Mouse (Mus musculus): ENCODE measurements around the gene Pabpc4. TPM values are rescaled to one million over a fixed set of nuclear protein-coding genes. Genes with fewer than 3 reads are reported as not detected.

Gene Pabpc4
- total and polyA plus RNA-seq, 3 experiments, result 206 to 444 (median 318) TPM

DNA sequence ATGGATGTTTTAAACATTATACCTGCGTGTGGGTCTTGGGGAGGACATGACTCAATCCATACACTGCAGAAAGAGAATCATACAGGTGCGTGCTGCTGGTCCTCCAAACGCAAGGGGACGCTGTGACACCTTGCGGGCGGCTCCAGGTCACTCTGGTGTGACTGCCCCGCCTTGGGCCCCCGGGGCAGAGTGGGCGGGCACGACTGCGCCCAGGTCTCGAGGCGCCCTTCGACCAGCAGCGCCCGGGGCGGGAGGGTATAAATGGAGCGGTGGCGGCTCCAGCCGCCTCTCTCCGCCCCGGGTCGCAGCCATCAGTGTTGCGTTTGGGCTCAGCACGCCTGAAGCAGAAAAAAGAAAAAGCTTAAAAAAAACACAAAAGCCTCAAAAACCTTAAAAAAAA is 20.3 kb downstream of the Pabpc4 start:
- H3K27me3 ChIP-seq (replicated peaks), result no peaks in the 10 kb centered on the region
- DNase-seq (ENCODE audit: extremely low read depth), result peak; percentile 93
- H3K79me2 ChIP-seq (replicated peaks; ENCODE audit: control insufficient read depth, extremely low read depth, insufficient read depth, poor library complexity, severe bottlenecking), result peaks cover 46% of the 10 kb centered on the region
- in situ Hi-C loops (cut with MboI; ENCODE audit: low pct_ligation_motif_present, low pct_unique_long_range_greater_than_20kb, low sequenced_read_pairs), result loop anchor here (25.0 kb wide), 1 partner anchor 555 kb away; no protein-coding TSS in a partner anchor
- peak overlapping the region in 2 of 3 experiments; percentile 17 to 24 for H3K4me3 ChIP-seq (replicated peaks in 1 of 3; ENCODE audit: low read depth in 2 of 3, low read length in 2 of 3, poor library complexity in 1 of 3)
- no peaks in the 10 kb centered on the region for H3K9me3 ChIP-seq (replicated peaks; ENCODE audit: low read length)
- peaks cover 11 to 39% of the 10 kb centered on the region in 2 experiments for H3K36me3 ChIP-seq (replicated peaks in 1 of 2; ENCODE audit: control insufficient read depth in 1 of 2, insufficient read depth in 1 of 2, low read length in 1 of 2)
- dilution Hi-C loops (cut with MboI; ENCODE audit: extremely low pct_ligation_motif_present, extremely low pct_unique_long_range_greater_than_20kb, low sequenced_read_pairs), result no loop called here
- peak overlapping the region; percentile 39; the same call in 1 of the 2 replicates for H3K9ac ChIP-seq (ENCODE audit: insufficient read depth, low read depth)
- no peak overlapping the region for H3K27ac ChIP-seq (ENCODE audit: insufficient read depth, low read depth)
- peak; percentile 83 for TF ChIP-seq NELFE (IDR thresholded peaks at IDR 0.05; ENCODE audit: low read depth, low read length)
- no peak for TF ChIP-seq IRF4 (IDR thresholded peaks at IDR 0.05; ENCODE audit: low read depth, low read length)
- peak; percentile 57; the same call in 1 of the 2 replicates for TF ChIP-seq MEF2A (IDR thresholded peaks at IDR 0.05; ENCODE audit: borderline replicate concordance, low read depth, low read length)
- peak; percentile 85 for TF ChIP-seq POLR2A (IDR thresholded peaks at IDR 0.05; ENCODE audit: low read depth, low read length)
- TF ChIP-seq MAX (IDR thresholded peaks at IDR 0.05; ENCODE audit: low read length), result peak; percentile 55
- peak; percentile 67 to 80 for TF ChIP-seq CTCF (conservative IDR thresholded peaks at IDR 0.05 in 1 of 2, IDR thresholded peaks at IDR 0.05 in 1 of 2; ENCODE audit: low read depth in 2 of 2, low read length in 2 of 2)
- TF ChIP-seq UBTF (IDR thresholded peaks at IDR 0.05; ENCODE audit: low read depth, low read length), result no peak
- 0 out of 2 replicates have a peak, but pooled peaks have one; percentile 43 for TF ChIP-seq KAT2A (IDR thresholded peaks at IDR 0.05; ENCODE audit: insufficient replicate concordance, low read length)
- TF ChIP-seq MYC (IDR thresholded peaks at IDR 0.05; ENCODE audit: low read depth, low read length), result peak; percentile 60; the same call in 1 of the 2 replicates
- TF ChIP-seq PAX5 (IDR thresholded peaks at IDR 0.05; ENCODE audit: low read length), result no peak
- TF ChIP-seq GABPA (IDR thresholded peaks at IDR 0.05; ENCODE audit: insufficient replicate concordance, low read depth, low read length), result peak; percentile 71
- no peak for TF ChIP-seq MAFK (IDR thresholded peaks at IDR 0.05; ENCODE audit: insufficient replicate concordance, low read length)
- no peak for TF ChIP-seq ETS1 (conservative IDR thresholded peaks at IDR 0.05; ENCODE audit: low read depth, low read length)
- 0 out of 2 replicates have a peak, but pooled peaks have one; percentile 20 for TF ChIP-seq ELF1 (IDR thresholded peaks at IDR 0.05; ENCODE audit: low read depth, low read length)
- TF ChIP-seq MXI1 (IDR thresholded peaks at IDR 0.05; ENCODE audit: low read depth, low read length), result no peak; the same call in none of the 2 replicates
- TF ChIP-seq NRF1 (IDR thresholded peaks at IDR 0.05; ENCODE audit: low read depth, low read length), result peak; percentile 58
- no peak for TF ChIP-seq EP300 (IDR thresholded peaks at IDR 0.05; ENCODE audit: low read length)
- peak; percentile 84; the same call in 1 of the 2 replicates for TF ChIP-seq MAZ (IDR thresholded peaks at IDR 0.05; ENCODE audit: low read depth, low read length)
- no peak for TF ChIP-seq RAD21 (IDR thresholded peaks at IDR 0.05; ENCODE audit: low read depth, low read length)
- TF ChIP-seq E2F4 (IDR thresholded peaks at IDR 0.05; ENCODE audit: insufficient replicate concordance, low read depth, low read length), result no peak
- TF ChIP-seq TCF12 (IDR thresholded peaks at IDR 0.05; ENCODE audit: low read depth, low read length), result peak; percentile 77; the same call in 1 of the 2 replicates
- peak; percentile 54; the same call in 1 of the 2 replicates for TF ChIP-seq SIN3A (IDR thresholded peaks at IDR 0.05; ENCODE audit: low read length)
- TF ChIP-seq HCFC1 (IDR thresholded peaks at IDR 0.05; ENCODE audit: low read depth, low read length), result peak; percentile 75
- peak; percentile 79; the same call in 1 of the 2 replicates for TF ChIP-seq ZMIZ1 (IDR thresholded peaks at IDR 0.05; ENCODE audit: low read depth, low read length)
- TF ChIP-seq POLR2AphosphoS2 (IDR thresholded peaks at IDR 0.05; ENCODE audit: low read depth, low read length), result no peak
- no peak for TF ChIP-seq JUN (IDR thresholded peaks at IDR 0.05; ENCODE audit: insufficient read depth, low read depth, low read length)
- no peak for TF ChIP-seq RCOR1 (conservative IDR thresholded peaks at IDR 0.05; ENCODE audit: low read depth, low read length)
- TF ChIP-seq TBP (conservative IDR thresholded peaks at IDR 0.05; ENCODE audit: low read depth, low read length), result peak; percentile 59; the same call in 1 of the 2 replicates
- peak; percentile 43; the same call in 1 of the 2 replicates for TF ChIP-seq BHLHE40 (IDR thresholded peaks at IDR 0.05; ENCODE audit: low read depth, low read length)
- TF ChIP-seq SMC3 (IDR thresholded peaks at IDR 0.05; ENCODE audit: low read depth, low read length), result no peak
- peaks cover 6 to 29% of the 10 kb centered on the region in 2 experiments; a peak in 3 of 4 replicates for H3K4me1 ChIP-seq (ENCODE audit: control insufficient read depth in 1 of 2, insufficient read depth in 2 of 2)
- H3K4me2 ChIP-seq (ENCODE audit: insufficient read depth, low read depth, poor library complexity, severe bottlenecking), result peak overlapping the region; percentile 90; the same call in 1 of the 2 replicates
